Mouse (Mus musculus) erythroblast, embryonic 14.5 days (primary cell): ENCODE measurements around the gene Hcfc1.

Source experiments
- GATA1 ChIP-seq: IDR thresholded peaks from 2 replicates; pipeline ENCODE4 v1.6.1; 2012; ENCODE audit warnings: low read length, inconsistent platforms, mixed read lengths
- TAL1 ChIP-seq: IDR thresholded peaks from 3 replicates; pipeline ENCODE4 v1.6.1; 2012; ENCODE audit warnings: low read length, inconsistent platforms, mixed read lengths

DNA sequence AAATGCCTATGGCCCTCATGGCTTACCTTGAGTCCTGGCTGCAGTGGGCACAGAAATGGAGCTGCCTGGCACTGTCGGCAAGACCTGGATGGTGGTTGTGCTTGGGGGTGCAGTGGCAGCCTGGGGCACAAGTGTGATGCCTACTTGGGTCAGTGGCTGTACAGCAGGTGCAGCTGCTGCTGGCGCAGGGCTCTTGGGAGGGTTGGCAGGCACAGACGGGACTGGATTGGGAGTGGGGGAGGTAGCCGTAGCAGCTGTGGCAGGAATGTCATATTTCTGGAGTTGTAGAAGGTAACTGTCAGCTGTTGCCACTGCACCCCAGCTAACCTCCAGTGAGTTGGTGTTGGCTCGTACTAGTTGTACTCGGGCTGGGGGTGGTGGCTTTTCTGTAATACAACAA is 11.2 kb downstream of the Hcfc1 start:
- TF ChIP-seq TAL1, result no peak
- TF ChIP-seq GATA1, result no peak
